Mouse (Mus musculus): ENCODE data around the gene Ppm1n.
A peak's percentile ranks its signal among the peaks of the same experiment; 100 is the strongest.
"Not testable (repeated sequence)": the region's sequence is repeated elsewhere in the genome, so short reads cannot be mapped to it uniquely, and the experiment has no call there.

The Ppm1n gene

DNA sequence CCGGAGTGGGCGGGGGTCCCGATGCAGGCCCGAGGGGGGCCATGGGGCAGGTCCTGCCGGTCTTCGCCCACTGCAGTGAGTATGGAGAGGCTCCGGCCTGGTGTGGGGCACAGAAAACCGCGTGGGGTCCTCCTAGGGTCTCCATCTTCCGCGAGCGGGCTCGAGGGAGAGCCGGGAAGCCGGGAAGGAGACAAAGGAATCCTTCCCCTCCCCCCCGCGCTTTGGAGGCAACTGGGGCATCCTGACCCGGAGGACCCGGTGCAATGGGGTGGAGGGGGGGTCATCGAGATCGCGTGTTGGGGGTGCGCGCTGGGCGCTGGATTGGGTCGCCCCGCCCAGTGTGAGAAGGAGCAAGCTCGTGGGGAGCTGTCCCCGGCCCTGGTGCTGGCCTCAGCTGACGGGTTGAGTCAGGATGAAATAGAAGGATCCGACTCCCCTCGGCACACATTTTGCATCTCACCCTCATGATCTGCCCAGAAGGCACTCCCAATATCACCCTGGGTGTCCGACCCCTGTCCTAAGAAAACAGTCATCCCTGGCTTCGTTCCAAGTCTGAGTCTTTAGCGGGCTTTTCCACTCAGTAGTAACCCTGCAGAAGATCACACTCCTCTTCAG, 3.0 kb upstream of the Ppm1n start:
- DNase-seq (ENCODE audit: low spot score), result peak; percentile 50

DNA sequence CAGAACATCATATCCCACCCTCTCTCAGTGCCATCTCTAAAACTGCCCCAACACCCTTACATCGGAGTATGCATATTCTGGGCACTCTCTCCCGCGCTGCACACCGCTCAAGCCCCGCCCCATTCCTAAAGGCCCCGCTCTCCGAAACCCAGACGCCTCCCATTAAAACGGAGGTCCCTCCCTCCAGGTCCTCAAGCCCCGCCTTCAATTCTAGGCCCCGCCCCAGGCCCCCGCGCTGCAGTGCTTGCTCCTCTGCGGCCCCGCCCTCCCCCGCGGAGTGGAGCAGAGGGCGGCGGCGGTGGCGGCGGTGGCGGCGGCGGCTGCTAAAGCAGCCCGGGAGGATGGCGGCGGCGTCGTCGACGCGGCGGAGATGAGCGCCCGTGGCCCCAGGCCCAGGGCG, 2.5 kb upstream of the Ppm1n start, which contains the start of gene Rtn2:
TSS of gene Rtn2 (plus strand) at position 240 of the 400 bp plus-strand sequence.
- DNase-seq (ENCODE audit: low spot score), result no peak

DNA sequence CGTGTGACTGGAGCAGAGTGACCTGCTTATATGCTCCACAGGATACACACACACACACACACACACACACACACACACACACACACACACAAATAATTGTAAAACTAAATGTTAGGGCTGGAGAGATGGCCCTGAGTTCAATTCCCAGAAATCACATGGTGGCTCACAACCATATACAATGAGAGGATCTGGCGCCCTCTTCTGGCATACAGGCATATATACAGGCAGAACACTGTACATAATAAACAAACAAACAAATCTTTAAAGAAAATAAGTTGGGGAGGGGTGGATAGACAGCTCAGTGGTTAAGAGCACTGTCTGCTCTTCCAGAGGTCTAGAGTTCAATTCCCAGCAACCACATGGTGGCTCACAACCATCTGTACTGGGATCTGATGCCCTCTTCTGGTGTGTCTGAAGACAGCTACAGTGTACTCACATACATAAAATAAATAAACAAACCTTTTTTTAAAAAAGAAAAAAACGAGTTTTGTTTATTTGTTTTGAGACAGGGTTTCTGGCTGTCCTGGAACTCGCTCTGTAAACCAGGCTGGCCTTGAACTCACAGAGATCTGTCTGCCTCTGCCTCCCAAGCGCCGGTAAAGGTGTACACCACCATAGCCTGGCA, 1.9 kb upstream of the Ppm1n start:
- DNase-seq (ENCODE audit: low spot score), result not testable (repeated sequence)

DNA sequence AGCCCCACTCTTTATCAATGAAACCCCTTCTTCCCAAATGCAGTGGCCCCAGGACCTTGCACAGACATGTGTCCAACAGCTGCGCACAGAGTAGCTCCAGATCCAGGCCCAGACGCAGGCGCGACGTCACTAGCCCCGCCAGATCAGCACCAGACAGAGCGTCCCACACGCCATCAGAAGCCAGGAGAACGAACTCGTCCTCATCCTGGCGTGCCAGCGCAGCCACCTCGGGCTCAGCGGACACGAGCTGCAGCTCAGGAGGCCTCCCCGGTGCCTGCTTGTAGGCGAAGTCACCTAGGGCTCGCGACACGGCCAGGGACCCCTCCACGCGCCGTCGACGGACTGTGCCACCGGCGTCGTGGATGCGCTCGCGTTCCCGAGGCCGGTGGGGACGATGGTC, 812 bp downstream of the Ppm1n start:
- no peak for DNase-seq (ENCODE audit: low spot score)

DNA sequence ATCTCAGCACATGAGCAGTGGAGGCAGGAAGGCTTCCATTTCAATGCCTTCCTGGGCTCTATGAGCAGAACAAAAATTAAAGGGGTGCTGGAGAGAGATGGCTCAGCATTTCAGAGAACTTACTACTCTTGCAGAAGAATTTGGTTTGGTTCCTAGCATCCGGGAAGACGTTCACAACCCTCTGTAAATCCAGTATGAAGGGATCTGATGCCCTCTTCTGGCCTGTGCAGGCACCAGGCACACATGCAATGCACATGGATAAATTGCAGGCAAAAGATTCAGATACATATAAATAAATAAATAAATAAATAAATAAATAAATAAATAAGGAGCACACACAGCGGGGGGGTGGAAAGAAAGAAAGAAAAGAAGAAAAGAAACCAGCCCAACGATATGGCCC, 3.6 kb downstream of the Ppm1n start:
- DNase-seq (ENCODE audit: low spot score), result no peak

DNA sequence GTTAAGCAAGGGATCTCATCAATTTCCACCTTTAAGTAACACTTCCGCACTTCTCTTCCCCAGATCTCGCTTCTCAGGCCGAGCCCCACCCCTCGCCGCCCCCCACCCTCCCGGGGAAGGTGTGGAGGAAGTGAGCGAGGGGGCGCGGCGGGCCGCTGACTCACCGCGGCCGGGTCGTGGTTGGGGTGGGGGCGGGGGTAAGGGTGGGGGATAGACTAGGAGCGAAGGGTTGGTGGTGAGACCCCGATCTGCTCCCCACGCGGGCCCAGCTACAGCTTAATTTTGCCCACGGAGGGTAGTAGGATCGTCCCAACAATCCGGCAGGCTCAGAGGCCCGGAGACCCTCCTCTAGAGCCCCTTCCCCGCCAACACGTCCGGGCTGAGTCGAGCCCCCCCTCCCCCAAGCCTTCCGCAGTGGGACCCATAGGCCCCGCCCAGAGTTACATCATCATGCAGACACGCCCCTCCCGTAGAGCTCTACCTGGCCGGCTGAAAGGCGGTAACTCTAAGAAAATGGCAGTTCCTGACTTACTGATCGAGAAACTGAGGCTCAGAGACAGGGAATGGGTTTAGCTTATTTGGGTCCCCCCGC, 7.6 kb downstream of the Ppm1n start:
- peak; percentile 41 for DNase-seq (ENCODE audit: low spot score)

DNA sequence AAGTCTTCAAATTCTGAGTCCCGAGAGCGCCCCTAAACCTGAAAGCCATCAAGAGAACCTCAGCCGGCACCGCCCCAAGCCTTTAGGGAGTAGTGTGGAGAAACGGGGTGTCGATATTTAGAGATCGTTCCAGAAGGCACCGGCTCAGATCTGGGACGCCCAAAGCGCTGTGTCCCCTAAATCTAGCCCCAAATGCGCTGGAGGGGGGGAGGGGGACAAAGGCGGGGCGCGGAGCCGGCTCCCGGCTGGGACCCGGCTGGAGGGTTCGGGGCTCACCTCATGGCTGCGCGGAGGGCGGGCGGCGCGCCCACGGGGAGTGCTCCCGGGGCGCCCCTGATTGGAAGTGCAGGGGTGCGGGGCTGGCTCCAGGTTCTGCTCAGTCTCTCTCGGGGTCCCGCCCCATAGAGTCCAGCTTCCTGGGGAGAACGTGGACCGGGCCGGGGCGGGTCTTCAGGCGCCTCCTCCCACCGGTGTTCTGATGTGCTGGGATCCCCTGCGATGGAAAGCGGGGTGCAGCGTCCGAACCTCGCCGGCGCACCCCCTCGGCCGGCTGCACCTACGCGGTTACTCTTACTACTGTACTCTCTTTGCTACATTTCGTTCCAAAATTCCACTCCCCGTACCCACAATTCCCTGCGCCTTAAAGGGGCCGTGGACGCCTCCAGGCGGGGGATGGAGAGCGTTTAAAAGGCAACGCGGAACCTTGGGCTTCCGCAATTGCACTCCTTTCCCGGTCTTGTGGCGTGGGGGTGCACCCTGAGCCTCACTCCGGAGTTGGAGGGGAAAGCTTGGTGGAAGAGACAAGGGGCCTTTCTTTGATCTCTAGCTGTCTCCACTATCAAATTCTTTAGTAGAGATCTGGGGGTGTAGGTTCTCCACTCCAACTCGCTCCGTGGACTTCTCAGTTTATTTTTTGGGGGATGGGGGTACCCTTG, 8.4 kb downstream of the Ppm1n start, which contains the start of gene Vasp:
TSS of gene Vasp (minus strand) at position 580 of the 935 bp plus-strand sequence.
- peak; percentile 73 for DNase-seq (ENCODE audit: low spot score)

DNA sequence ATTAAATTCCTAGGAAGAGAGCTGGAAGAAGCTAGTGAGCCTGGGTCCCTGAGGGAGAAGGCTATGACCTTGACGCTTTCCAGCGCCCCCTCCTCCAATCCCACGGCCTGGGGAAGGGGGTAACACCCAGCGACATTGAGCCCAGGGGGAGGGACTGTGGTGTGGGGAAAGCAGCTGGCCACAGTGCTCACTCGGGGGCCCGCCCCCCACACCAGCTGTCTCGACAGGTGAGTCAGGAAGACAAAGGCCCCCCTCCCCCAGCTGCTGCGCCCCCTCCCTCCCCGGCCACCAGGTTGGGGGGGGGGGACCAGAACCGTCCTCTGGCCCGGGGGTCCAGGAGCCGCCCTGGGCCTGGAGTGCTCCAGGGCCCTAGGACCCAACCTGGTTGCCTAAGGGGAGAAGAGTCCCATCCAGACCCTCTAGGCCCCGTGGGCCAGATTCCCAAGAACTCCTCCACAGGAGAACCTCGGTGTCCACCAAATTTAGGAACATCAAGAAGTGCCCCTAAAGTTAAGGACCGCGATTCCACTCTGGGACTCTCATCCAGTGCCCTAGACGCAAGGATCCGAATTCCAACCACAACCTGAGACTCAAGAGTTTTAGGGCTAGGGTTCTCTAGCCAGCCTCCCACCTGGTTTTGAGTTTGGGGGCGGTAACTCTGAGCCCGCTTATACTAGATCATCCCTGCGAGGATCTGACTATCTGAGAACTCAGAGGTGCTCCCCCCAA, 9.2 kb downstream of the Ppm1n start:
- peak; percentile 19 for DNase-seq (ENCODE audit: low spot score)

DNA sequence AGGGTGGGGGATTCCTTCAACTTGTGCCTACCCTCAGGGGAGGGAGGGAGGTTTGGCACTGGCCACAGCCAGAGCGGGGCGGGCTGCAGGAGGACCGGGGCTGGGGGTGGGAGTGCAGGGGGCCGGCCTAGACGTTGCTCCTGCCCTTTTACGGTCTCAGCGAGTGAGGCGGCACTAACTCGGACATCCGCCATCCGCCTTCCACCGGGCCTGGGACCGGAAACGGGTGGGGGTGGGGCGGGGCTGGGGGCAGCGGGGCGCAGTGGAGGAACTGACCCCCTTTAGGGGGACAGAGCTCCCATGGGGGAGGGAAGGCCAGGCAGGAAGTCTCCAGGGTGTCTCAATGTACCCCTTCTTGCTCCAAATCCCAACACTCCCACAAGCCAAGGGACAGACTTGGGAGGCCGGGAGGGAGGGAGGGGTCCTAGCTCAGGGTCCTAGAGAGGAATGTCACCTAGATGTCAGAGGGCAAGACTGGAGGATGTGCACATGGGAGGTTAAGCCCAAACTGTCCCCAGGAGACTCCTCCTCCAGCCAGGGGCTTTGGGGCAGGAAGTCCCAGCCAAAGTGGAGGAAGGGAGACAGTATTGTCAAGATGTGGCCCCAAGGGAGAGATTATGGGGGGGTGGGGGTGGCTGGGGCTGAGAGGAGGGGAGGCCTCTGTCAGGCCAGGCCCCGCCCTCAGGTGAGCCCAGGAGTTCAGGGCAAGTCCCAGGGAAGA, 10.0 kb downstream of the Ppm1n start:
- DNase-seq (ENCODE audit: low spot score), result no peak

DNA sequence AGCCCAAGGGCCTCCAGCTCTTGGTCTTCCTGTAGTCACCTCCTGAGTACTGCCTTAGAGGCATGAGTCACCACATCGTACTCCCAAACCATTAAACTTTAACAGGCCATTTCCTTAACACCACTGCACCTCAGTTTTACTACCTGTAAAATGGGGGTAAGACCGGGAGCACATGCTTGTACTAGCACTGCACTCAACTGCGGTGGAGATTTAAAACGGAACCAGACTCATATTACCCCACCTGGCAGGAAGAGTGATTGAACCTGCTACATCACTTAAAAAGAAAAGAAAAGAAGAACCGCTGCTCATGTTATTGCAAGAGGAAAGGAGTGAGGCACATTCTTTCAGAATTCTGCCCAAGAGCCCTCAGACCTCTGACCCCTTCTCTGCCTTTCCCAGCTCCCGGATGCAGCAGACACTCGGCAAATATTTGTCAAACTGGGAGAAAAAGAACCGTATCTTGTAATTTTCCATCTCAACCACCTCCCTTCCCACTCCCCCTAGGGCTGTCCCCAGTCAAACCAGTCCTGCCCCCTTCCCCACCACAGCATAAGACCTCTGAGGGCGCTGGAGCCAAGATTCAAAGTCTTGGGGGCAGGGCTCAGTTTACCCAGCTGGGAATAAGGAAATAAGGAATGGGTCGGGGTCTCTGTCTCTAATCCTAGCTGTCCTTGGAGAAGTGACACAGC, 10.7 kb downstream of the Ppm1n start:
- DNase-seq (ENCODE audit: low spot score), result no peak

DNA sequence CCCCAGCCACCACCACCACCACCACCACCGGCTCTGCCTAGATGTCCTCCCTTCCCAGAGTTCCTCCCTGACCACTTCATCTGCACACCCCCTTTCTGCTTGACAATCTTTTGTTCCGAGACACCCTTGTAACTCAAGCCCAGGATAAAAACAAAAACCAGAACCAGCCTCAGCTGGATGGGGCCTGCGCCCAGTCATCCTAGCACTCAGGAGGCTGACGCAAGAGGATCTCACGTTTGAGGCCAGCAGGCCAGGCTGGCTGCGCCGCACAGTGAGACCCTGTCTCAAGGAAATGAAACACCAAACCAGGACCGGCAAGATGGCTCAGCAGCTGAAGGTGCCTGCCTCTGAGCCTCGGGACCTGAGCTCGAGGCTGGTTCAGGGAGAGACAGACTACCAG, 12.8 kb downstream of the Ppm1n start:
- no peak for DNase-seq (ENCODE audit: low spot score)

DNA sequence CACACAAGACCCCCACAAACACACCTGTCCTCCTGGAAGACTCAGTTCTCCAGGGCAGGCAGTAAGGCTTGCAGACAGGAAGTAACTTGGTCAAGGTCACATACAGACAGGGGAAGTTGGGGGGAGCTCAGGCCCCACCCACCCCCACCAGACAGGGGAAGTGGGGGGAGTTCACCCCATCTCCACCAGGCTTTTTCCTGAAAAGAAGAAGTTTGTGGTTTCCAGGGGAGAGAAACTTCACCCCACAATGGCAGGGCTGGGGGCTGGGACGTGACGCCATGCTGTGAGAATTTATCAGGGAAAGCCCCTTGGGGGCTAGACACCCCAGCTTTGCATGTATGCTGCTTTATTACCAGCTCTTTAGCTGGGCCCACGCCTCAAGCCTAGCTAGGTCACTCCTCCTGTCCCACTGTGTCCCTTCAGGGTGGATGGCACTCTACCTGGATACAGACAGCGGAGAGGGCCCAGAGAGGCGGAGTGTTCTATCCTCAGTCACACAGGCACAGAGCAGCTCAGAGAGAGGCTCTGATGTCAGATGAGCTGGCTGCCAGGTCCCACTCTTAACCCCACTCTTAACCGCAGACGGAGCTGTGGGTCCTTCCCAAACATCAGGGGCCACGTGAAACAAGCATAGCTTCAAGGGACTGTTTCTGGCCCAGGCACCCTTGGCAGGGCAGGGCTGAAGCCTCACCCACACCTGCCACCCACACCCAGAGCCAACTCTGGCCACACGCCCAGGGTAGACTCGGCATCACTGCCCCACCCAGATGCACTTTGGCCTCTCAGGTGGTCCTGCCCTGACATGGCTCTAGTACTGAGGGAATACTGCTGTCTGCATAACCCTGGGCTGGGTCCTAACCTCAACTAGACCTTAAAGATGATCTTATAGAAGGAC, 13.7 kb downstream of the Ppm1n start:
- no peak for DNase-seq (ENCODE audit: low spot score)

DNA sequence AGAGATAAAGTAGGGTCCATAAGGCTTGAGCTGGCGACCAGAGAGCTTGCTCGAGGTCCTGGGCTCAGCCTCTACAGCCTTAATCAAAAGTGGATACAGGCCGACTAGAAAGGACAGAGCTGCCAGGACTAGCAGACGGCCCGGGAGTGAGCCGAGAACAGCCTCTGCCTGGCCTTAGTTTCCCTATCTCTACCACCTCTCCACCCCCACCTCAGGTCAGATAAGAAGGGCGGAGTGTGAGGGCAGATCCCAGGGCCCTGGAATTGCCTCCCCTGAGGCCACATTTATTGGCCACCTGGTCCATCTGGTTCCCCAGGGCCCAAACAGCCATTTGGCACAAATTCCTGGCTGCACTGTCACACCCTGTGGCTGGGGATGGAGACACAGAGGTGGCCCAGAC, 14.7 kb downstream of the Ppm1n start:
- DNase-seq (ENCODE audit: low spot score), result no peak

DNA sequence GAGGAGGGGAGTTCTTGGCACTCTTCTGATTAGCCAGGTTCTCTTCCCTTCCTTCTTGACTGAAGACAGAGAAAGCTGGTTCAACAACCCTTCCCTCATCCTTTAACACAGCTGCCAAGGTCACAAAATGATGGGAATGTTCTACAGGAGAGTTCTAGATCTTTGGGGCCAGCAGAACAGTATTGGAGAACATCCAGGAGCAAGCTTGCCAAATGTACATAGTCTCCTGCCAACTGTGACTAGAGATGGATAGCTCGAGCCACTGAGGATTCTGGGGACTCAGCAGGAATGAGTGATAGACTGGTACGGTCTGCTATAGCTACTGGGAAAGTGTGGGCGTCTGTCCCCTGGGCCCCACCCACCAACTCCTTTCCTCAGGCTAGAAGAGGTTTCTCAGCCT, 21.5 kb downstream of the Ppm1n start:
- DNase-seq (ENCODE audit: low spot score), result no peak

DNA sequence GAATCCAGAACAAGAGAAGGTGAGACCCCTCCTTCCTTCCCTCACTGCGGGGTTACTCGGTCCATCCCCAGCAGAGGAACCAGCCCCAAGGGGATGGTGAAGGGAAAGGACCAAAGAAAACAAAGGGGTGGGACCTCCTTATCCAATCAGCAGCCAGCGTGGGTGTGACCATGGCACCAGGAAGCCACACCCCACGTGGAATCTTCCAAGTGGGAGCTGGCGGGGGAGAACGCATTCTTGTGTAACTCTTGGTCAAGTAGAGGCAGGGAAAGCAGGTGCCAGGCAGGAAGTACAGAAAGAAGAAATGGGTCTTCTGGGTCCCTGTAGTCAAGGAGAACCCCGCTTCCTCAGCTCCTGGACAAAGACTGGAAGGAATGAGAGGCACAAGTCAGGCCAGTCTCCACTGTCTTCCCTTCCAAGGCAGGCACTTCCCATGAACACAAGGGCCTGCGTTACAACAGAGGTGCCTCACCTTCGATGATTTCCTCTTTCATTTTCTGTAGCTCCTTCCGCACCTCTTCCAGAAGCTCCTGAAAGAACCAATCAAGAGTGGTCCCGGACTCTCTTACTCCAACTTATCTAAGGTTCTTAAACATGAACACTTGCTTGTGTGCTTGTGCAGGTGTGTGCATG, 22.4 kb downstream of the Ppm1n start:
- DNase-seq (ENCODE audit: low spot score), result peak; percentile 38

DNA sequence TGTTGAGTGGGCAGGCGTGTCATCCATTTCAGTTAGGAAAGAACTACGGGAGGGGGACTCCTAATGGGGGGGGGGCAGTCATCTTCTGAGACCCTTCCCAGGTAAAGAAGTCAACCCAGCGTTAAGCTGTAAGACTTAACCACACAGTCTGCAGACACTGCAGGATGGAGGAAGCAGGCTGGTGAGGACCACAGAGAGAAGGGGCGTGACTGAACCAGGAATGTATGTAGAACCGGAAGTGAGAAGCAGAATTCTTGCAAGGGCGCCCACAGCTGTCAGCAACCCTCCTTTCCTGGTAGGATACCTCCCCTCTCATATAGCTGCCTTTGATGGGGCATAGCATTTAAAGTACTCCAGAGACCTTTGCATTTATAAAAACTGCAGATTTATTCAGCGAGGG, 23.3 kb downstream of the Ppm1n start:
- DNase-seq (ENCODE audit: low spot score), result no peak

DNA sequence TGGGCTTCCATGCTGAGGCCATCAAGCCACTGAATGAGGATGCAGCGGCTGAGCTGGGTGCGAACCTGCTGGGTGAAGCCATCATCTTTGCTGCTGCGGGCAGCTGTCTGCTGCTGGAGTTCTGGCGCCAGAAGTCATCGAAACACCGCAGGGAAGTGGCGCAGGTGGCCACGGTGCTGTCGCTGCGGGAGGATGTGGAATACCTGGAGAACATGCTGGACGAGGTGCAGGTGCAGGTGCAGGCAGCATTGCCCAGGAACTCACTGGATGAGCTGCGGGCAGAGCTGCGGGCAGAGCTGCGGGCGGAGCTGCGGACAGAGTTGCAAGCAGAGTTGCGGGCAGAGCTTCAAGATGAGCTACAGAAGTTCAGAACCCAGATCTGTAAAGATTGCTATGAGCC, 24.5 kb downstream of the Ppm1n start:
- no peak for DNase-seq (ENCODE audit: low spot score)

DNA sequence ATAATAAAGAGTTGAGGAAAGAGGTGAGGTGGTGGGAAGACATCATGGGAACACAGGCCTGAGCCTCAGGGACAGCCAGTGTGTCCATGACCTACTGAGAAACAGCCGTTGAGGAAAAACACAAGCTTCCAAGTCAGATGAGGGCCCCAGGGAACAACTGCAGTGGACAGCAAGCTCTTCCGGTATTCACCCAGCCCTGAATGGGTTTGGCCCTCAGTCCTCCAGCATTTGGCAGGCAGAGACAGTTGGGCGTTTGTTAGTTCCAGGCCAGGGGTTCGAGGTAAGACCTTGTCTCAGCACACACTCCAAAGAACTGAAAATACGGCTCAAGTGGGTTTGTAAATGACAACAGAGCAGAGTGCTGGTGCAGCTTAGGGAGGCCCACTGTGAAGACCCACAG, 26.4 kb downstream of the Ppm1n start:
- no peak for DNase-seq (ENCODE audit: low spot score)

DNA sequence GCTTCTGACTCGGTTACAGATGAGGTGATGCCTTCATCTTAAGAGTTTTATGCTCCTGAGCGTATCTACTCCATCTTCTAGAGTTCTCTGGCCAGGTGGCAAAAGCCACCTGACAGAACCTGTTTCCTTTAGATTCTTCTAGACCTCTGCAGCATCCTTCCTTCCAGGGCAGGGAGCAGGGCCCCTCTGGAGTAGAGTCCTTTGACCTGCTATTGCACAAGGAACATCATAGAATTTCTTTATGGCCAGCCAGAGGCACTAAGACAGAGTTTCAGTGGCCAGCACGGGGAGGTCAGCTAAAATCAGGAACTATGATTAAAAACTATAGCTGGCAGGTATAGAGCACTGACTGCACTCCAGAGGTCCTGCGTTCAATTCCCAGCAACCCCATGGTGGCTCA, 27.8 kb downstream of the Ppm1n start:
- no peak for DNase-seq (ENCODE audit: low spot score)

Data from ovary, postnatal 10 days (tissue).